Mouse (Mus musculus) bone marrow, adult 2 months (tissue): ENCODE measurements around the gene Glrx5. TPM values are rescaled to one million over a fixed set of nuclear protein-coding genes. Genes with fewer than 3 reads are reported as not detected.

Source experiments
- H3K27ac ChIP-seq: fragments of 200-500 bp; 2 replicates; pipeline ENCODE4 v1.5.1; 2012; ENCODE audit warnings: low read depth, mild to moderate bottlenecking, control low read depth, inconsistent platforms, low read length; ENCODE audit not compliant: control insufficient read depth, poor library complexity, insufficient read depth
- H3K4me1 ChIP-seq: fragments of 200-500 bp; 2 replicates; pipeline ENCODE4 v1.6.1; 2011; ENCODE audit warnings: low read length; ENCODE audit not compliant: control insufficient read depth, insufficient read depth
- H3K4me3 ChIP-seq: fragments of 200-500 bp; replicated peaks from 2 replicates; pipeline ENCODE3; 2011; ENCODE audit warnings: mild to moderate bottlenecking, low read depth, low read length, control low read depth; ENCODE audit not compliant: control insufficient read depth
- CTCF ChIP-seq: fragments of 200-500 bp; IDR thresholded peaks from 2 replicates; pipeline ENCODE4 v1.5.1; 2011; ENCODE audit warnings: low read length, control low read depth; ENCODE audit not compliant: control insufficient read depth, insufficient read depth
- POLR2A ChIP-seq: fragments of 200-500 bp; IDR thresholded peaks from 2 replicates; pipeline ENCODE4 v1.6.1; 2011; ENCODE audit warnings: low read depth, mild to moderate bottlenecking, control low read depth, low read length, borderline replicate concordance; ENCODE audit not compliant: control insufficient read depth
- WGBS: fragments of 180-500 bp; shearing (Covaris S2); methylation state at CpG from one replicate; pipeline ENCODE4 v1.1.7; 2018; 5-methylcytosine and 5-hydroxymethylcytosine counted together
- polyA plus RNA-seq: library from polyadenylated mRNA; stranded (reverse); fragments of >200 nt; gene quantifications from 2 replicates; pipeline ENCODE4 v1.2.4, GENCODE M21; 2011; ENCODE audit warnings: low replicate concordance; ENCODE audit not compliant: missing spikeins, insufficient read depth, insufficient read length

Gene Glrx5
- polyA plus RNA-seq, 1 experiment: 274 TPM

GRCm38 (mm10) chr12:105000487-105001283, 31.8 kb upstream of the Glrx5 start:
- H3K4me1 ChIP-seq: peaks cover 27% of the 10 kb centered on the region
- no peak overlapping the region for H3K4me3 ChIP-seq
- TF ChIP-seq CTCF: no peak
- no peak for TF ChIP-seq POLR2A
- WGBS: 31% methylated on average over 9 of the region's 9 CpGs
- no peak overlapping the region for H3K27ac ChIP-seq

GRCm38 (mm10) chr12:105001317-105001716, 31.2 kb upstream of the Glrx5 start:
- Histone ChIP-seq H3K4me1 (peaks cover 24% of the 10 kb centered on the region), H3K4me3 (no peak overlapping the region), H3K27ac (no peak overlapping the region)
- 16% methylated on average over 9 of the region's 9 CpGs for WGBS
- no peak for TF ChIP-seq CTCF

- Histone ChIP-seq H3K4me3 (no peak overlapping the region), H3K27ac (no peak overlapping the region), H3K4me1 (peaks cover 18% of the 10 kb centered on the region)
- TF ChIP-seq CTCF: 0 out of 2 replicates have a peak, but pooled peaks have one; percentile 13
- no peak for TF ChIP-seq POLR2A
- 31% methylated on average over 10 of the region's 10 CpGs for WGBS
These were observed 30.0 kb upstream of the Glrx5 start for GRCm38 (mm10) chr12:105002340-105003132.

GRCm38 (mm10) chr12:105003158-105003557, 29.3 kb upstream of the Glrx5 start:
- H3K4me3 ChIP-seq: no peak overlapping the region
- peaks cover 16% of the 10 kb centered on the region for H3K4me1 ChIP-seq
- TF ChIP-seq CTCF: no peak
- TF ChIP-seq POLR2A: no peak
- 52% methylated on average over 9 of the region's 9 CpGs for WGBS
- H3K27ac ChIP-seq: no peak overlapping the region

GRCm38 (mm10) chr12:105003715-105004114, 28.8 kb upstream of the Glrx5 start:
- Histone ChIP-seq H3K4me1 (peaks cover 16% of the 10 kb centered on the region), H3K27ac (no peak overlapping the region), H3K4me3 (no peak overlapping the region)
- TF ChIP-seq CTCF (no peak), POLR2A (no peak)
- WGBS: 13% methylated on average over 3 of the region's 3 CpGs

GRCm38 (mm10) chr12:105004956-105005714, 27.4 kb upstream of the Glrx5 start:
- TF ChIP-seq CTCF (no peak), POLR2A (no peak)
- WGBS: 34% methylated on average over 22 of the region's 22 CpGs
- no peak overlapping the region for H3K4me3 ChIP-seq
- peaks cover 14% of the 10 kb centered on the region for H3K4me1 ChIP-seq
- H3K27ac ChIP-seq: peak overlapping the region; percentile 13

- WGBS: 4% methylated on average over 2 of the region's 2 CpGs
- H3K4me3 ChIP-seq: no peak overlapping the region
- no peak for TF ChIP-seq CTCF
- no peak for TF ChIP-seq POLR2A
- H3K27ac ChIP-seq: no peak overlapping the region
- H3K4me1 ChIP-seq: peaks cover 16% of the 10 kb centered on the region
These were observed 26.8 kb upstream of the Glrx5 start for GRCm38 (mm10) chr12:105005715-105005972.

- Histone ChIP-seq H3K4me3 (peak overlapping the region; percentile 89), H3K27ac (no peak overlapping the region), H3K4me1 (peaks cover 15% of the 10 kb centered on the region)
- TF ChIP-seq POLR2A: no peak
- no peak for TF ChIP-seq CTCF
- 15% methylated on average over 2 of the region's 2 CpGs for WGBS
These were observed 24.3 kb upstream of the Glrx5 start for GRCm38 (mm10) chr12:105008150-105008549.
